Mouse (Mus musculus) forebrain, embryonic 14.5 days (tissue): ENCODE data around the gene Tamm41. TPM values are rescaled to one million over a fixed set of nuclear protein-coding genes. Genes with fewer than 3 reads are reported as not detected.

Experiments
- ATAC-seq: fragments of 200-750 bp; cut with Nextera tagmentation; 2 replicates; pipeline ENCODE4 v1.8.0; 2017; ENCODE audit warnings: mild to moderate bottlenecking, moderate library complexity
- DNase-seq: peaks from one replicate; pipeline ENCODE4 v3.0.0-alpha.2; 2015; ENCODE audit warnings: low spot score
- H3K27ac ChIP-seq: fragments of 300-500 bp; sonication (generic); 2 replicates; pipeline ENCODE4 v1.5.1; 2014; ENCODE audit warnings: low read depth, mild to moderate bottlenecking, control low read depth, low read length, moderate library complexity
- H3K27me3 ChIP-seq: fragments of 300-500 bp; sonication (generic); replicated peaks from 2 replicates; pipeline ENCODE4 v1.6.1; 2014; ENCODE audit warnings: low read length, control low read depth, mixed read lengths; ENCODE audit not compliant: control insufficient read depth, insufficient read depth
- H3K36me3 ChIP-seq: fragments of 300-500 bp; sonication (generic); 2 replicates; pipeline ENCODE4 v1.6.1; 2014; ENCODE audit warnings: low read length, control low read depth; ENCODE audit not compliant: control insufficient read depth, insufficient read depth
- H3K4me1 ChIP-seq: fragments of 300-500 bp; sonication (generic); 2 replicates; pipeline ENCODE4 v1.6.1; 2014; ENCODE audit warnings: antibody characterized with exemption, low read length, control low read depth; ENCODE audit not compliant: control insufficient read depth, insufficient read depth
- H3K4me2 ChIP-seq: fragments of 300-500 bp; sonication (generic); 2 replicates; pipeline ENCODE4 v1.6.1; 2014; ENCODE audit warnings: mild to moderate bottlenecking, control low read depth, low read length
- H3K4me3 ChIP-seq: fragments of 300-500 bp; sonication (generic); 2 replicates; pipeline ENCODE4 v1.5.1; 2014; ENCODE audit warnings: low read depth, low read length, control low read depth
- H3K9ac ChIP-seq: fragments of 300-500 bp; sonication (generic); 2 replicates; pipeline ENCODE4 v1.6.1; 2014; ENCODE audit warnings: mild to moderate bottlenecking, low read length, control low read depth, moderate library complexity
- H3K9me3 ChIP-seq: fragments of 300-500 bp; sonication (generic); replicated peaks from 2 replicates; pipeline ENCODE4 v1.6.1; 2016; ENCODE audit warnings: low read length, control low read depth, mixed read lengths; ENCODE audit not compliant: control insufficient read depth
- WGBS: fragments of 180-500 bp; shearing (Covaris S2); extraction: QIAGEN DNeasy Blood & Tissue Kit; methylation state at CpG from one replicate; pipeline ENCODE4 v1.1.7; 2014; 5-methylcytosine and 5-hydroxymethylcytosine counted together
- polyA plus RNA-seq: library from polyadenylated mRNA; unstranded; fragments of >200 nt; fragmentation: Nextera tagmentation; extraction: Ambion mirVana; gene quantifications from 2 replicates; pipeline ENCODE4 v1.2.1, GENCODE M21; 2014

Tamm41 gene
- polyA plus RNA-seq, 1 experiment from 2014 or later, result 69.6 TPM

- Histone ChIP-seq H3K27ac (no peak overlapping the region), H3K27me3 (no peaks in the 10 kb centered on the region), H3K9ac (no peak overlapping the region), H3K4me3 (no peak overlapping the region), H3K4me1 (peaks cover 8% of the 10 kb centered on the region), H3K9me3 (no peaks in the 10 kb centered on the region), H3K36me3 (peaks cover 45% of the 10 kb centered on the region), H3K4me2 (no peak overlapping the region)
- 94% methylated on average over 5 of the region's 5 CpGs for WGBS
- DNase-seq (no peak), ATAC-seq (no peak)
Observed at GRCm38 (mm10) chr6:115033441-115033840, 4.2 kb downstream of the Tamm41 start.

GRCm38 (mm10) chr6:115030098-115030497 is 7.6 kb downstream of the Tamm41 start:
- Histone ChIP-seq H3K4me1 (no peaks in the 10 kb centered on the region), H3K36me3 (peaks cover 49% of the 10 kb centered on the region), H3K27me3 (no peaks in the 10 kb centered on the region), H3K4me2 (no peak overlapping the region), H3K4me3 (no peak overlapping the region), H3K9ac (no peak overlapping the region), H3K27ac (no peak overlapping the region), H3K9me3 (no peaks in the 10 kb centered on the region)
- DNase-seq (no peak), ATAC-seq (no peak)
- WGBS, result 73% methylated on average over 2 of the region's 2 CpGs

GRCm38 (mm10) chr6:115029248-115029647 is 8.4 kb downstream of the Tamm41 start:
- no peak overlapping the region for H3K4me3 ChIP-seq
- no peak for ATAC-seq
- H3K27me3 ChIP-seq, result no peaks in the 10 kb centered on the region
- 79% methylated on average over 2 of the region's 2 CpGs for WGBS
- H3K9ac ChIP-seq, result no peak overlapping the region
- H3K9me3 ChIP-seq, result no peaks in the 10 kb centered on the region
- H3K4me1 ChIP-seq, result no peaks in the 10 kb centered on the region
- peaks cover 52% of the 10 kb centered on the region for H3K36me3 ChIP-seq
- H3K27ac ChIP-seq, result no peak overlapping the region
- H3K4me2 ChIP-seq, result no peak overlapping the region
- DNase-seq, result peak; percentile 81

- Histone ChIP-seq H3K4me1 (no peaks in the 10 kb centered on the region), H3K27me3 (no peaks in the 10 kb centered on the region), H3K4me3 (no peak overlapping the region), H3K9me3 (no peaks in the 10 kb centered on the region), H3K9ac (no peak overlapping the region), H3K27ac (peak overlapping the region; percentile 55; the same call in 1 of the 2 replicates), H3K4me2 (no peak overlapping the region), H3K36me3 (peaks cover 51% of the 10 kb centered on the region)
- peak; percentile 80 for ATAC-seq
- 55% methylated on average over 14 of the region's 14 CpGs for WGBS
- DNase-seq, result peak; percentile 69
Observed at GRCm38 (mm10) chr6:115027485-115027992, 10.1 kb downstream of the Tamm41 start.

- H3K9me3 ChIP-seq, result no peaks in the 10 kb centered on the region
- H3K9ac ChIP-seq, result no peak overlapping the region
- H3K27me3 ChIP-seq, result no peaks in the 10 kb centered on the region
- no peak overlapping the region for H3K27ac ChIP-seq
- no peaks in the 10 kb centered on the region for H3K4me1 ChIP-seq
- H3K4me3 ChIP-seq, result no peak overlapping the region
- no peak for ATAC-seq
- H3K4me2 ChIP-seq, result no peak overlapping the region
- no peak for DNase-seq
- WGBS, result 72% methylated on average over 9 of the region's 9 CpGs
- peaks cover 47% of the 10 kb centered on the region for H3K36me3 ChIP-seq
Observed at GRCm38 (mm10) chr6:115022876-115023275, 14.8 kb downstream of the Tamm41 start.

- Histone ChIP-seq H3K36me3 (peaks cover 59% of the 10 kb centered on the region), H3K9me3 (no peaks in the 10 kb centered on the region), H3K4me3 (no peak overlapping the region), H3K4me2 (no peak overlapping the region), H3K27me3 (no peaks in the 10 kb centered on the region), H3K9ac (no peak overlapping the region), H3K27ac (no peak overlapping the region), H3K4me1 (no peaks in the 10 kb centered on the region)
- DNase-seq (no peak), ATAC-seq (no peak)
- WGBS, result 85% methylated on average over 13 of the region's 13 CpGs
Observed at GRCm38 (mm10) chr6:115015461-115015860, 22.2 kb downstream of the Tamm41 start.

GRCm38 (mm10) chr6:115013574-115013973 is 24.1 kb downstream of the Tamm41 start:
- no peaks in the 10 kb centered on the region for H3K4me1 ChIP-seq
- H3K4me2 ChIP-seq, result no peak overlapping the region
- H3K9ac ChIP-seq, result no peak overlapping the region
- ATAC-seq (no peak), DNase-seq (no peak)
- no peak overlapping the region for H3K27ac ChIP-seq
- peaks cover 66% of the 10 kb centered on the region for H3K36me3 ChIP-seq
- no peaks in the 10 kb centered on the region for H3K27me3 ChIP-seq
- 95% methylated on average over 4 of the region's 4 CpGs for WGBS
- no peaks in the 10 kb centered on the region for H3K9me3 ChIP-seq
- H3K4me3 ChIP-seq, result no peak overlapping the region

GRCm38 (mm10) chr6:115011792-115012191 is 25.9 kb downstream of the Tamm41 start:
- DNase-seq (no peak), ATAC-seq (no peak)
- H3K4me3 ChIP-seq, result no peak overlapping the region
- H3K4me1 ChIP-seq, result no peaks in the 10 kb centered on the region
- H3K9ac ChIP-seq, result no peak overlapping the region
- no peaks in the 10 kb centered on the region for H3K9me3 ChIP-seq
- H3K27me3 ChIP-seq, result no peaks in the 10 kb centered on the region
- H3K36me3 ChIP-seq, result peaks cover 62% of the 10 kb centered on the region
- H3K27ac ChIP-seq, result no peak overlapping the region
- H3K4me2 ChIP-seq, result no peak overlapping the region
- 54% methylated on average over 8 of the region's 8 CpGs for WGBS

- Histone ChIP-seq H3K9ac (no peak overlapping the region), H3K27me3 (no peaks in the 10 kb centered on the region), H3K27ac (no peak overlapping the region), H3K4me3 (no peak overlapping the region), H3K4me2 (no peak overlapping the region), H3K9me3 (no peaks in the 10 kb centered on the region), H3K4me1 (no peaks in the 10 kb centered on the region), H3K36me3 (peaks cover 57% of the 10 kb centered on the region)
- ATAC-seq, result no peak
- 91% methylated on average over 9 of the region's 9 CpGs for WGBS
- DNase-seq, result no peak
Observed at GRCm38 (mm10) chr6:115010815-115011214, 26.9 kb downstream of the Tamm41 start.
